Mouse (Mus musculus): ENCODE results near the gene Cmpk1.
"Not testable (repeated sequence)": the region's sequence is repeated elsewhere in the genome, so short reads cannot be mapped to it uniquely, and the experiment has no call there.

Cmpk1 gene
- long read RNA-seq, experiment 1, transcript Cmpk1-201 (6 exons, 3,170 nt), result major isoform, 78 of 85 reads
- long read RNA-seq, experiment 1, partial matches to known transcripts, result 4 of 85 reads
- long read RNA-seq, experiment 1, other reads (novel, unspliced or antisense), result 3 of 85 reads
- long read RNA-seq, experiment 2, transcript Cmpk1-201 (6 exons, 3,170 nt), result major isoform, 59 of 64 reads
- long read RNA-seq, experiment 2, partial matches to known transcripts, result 3 of 64 reads
- long read RNA-seq, experiment 2, other reads (novel, unspliced or antisense), result 2 of 64 reads

DNA sequence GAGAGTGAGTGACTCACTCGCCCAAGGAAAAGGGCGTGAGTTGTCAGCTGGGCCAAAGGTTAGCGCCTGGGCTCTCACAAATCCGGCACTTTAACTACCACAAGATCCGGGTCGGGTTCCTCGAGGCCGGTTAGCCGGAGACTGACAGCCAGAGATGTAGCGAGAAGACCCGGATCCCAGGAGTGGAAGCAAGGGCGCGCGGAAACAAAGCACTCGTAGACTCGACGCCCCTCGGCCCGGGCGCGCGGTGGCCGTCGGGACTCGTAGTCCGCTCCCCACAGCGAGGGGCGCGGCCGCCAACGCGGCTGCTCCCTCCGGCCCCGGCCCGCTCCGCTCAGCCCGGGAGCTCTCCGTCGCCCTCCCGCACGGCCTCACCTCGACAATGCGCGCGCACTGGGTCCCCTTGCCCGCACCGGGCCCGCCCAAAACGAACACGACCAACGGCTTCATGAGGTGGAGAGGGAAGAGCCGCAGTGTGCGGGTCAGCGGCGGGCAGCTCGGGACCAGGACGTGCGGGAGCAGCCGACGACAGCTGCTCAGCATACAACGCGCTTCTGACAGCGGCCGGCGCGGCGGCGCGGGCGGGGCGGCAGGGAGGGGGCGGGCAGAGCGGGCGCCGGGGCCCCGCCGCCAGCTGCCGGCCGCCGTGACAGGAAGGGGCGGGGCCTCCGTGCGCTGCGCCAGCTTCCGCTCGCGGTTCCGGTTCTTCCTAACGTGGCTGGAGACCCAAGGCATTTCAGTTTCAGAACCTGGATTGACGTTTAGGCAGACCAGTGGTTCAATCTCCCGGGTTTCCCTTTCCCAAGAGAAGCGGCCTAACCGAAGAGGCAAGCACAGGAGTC lies at the start of gene Cmpk1:
Cmpk1 (minus strand) TSS at position 651 of the 842 bp plus-strand sequence.
- intact Hi-C loops (cut with DNase I), result no loop called here

DNA sequence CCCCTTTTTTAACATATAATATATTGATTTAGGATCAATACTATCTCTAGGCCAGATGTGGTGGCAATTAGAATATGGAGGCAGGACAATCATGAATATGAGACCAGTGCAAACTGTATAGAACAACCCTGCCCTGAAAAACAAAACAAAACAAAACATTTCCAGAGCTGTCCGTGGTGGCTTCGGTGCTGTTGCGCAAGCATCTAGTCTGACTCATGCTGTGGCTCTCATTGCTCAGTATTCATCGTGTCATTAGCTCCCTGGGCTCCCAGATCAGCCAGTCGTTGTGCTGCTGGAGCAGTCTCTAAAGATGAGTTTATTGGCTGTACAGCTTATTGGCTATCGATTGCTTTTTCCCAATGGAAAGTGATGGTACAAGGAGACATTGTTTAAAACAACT lies 48.0 kb upstream of the Cmpk1 start:
- intact Hi-C loops (cut with DNase I), result loop anchor here (5.0 kb wide), 1 partner anchor 52 kb away; the partner anchor contains the start of gene Pdzk1ip1

DNA sequence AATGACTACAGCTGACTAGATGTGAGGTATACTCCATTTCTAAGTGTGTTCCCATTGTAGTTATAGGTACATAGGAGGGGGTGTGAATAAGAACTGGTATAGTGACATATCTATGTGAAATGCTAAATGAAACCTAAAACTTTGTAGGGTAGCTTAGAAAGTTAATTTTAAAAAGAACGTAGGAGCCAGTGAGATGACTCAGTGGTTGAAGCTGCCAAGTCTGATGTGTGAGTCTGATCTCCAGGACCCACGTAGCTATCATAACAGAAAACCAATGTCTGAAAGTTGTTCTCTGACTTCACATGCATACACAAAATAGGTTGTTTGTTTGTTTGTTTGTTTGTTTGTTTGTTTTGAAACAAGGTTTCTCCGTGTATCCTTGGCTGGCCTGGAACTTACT lies 33.0 kb upstream of the Cmpk1 start:
- intact Hi-C loops (cut with DNase I), result no loop called here

DNA sequence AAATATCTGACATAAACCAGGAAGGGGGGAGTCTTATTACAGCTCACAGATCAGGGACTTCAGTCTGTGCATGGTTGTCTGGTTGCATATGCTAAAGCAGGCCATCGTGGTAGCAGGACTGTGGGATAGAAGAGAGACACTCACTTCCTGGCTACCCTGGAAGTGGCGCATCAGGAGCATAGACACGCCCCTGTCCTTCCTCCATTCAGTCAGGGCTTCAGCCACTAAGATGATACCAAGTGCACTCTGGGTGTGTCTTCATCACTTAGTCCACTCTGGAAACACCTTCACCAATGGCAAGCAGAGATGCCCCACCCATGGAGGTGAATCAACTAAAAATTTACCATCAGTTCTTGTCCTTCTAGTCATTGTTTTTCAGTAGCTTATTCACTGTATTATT lies 27.2 kb upstream of the Cmpk1 start:
- intact Hi-C loops (cut with DNase I), result no loop called here

DNA sequence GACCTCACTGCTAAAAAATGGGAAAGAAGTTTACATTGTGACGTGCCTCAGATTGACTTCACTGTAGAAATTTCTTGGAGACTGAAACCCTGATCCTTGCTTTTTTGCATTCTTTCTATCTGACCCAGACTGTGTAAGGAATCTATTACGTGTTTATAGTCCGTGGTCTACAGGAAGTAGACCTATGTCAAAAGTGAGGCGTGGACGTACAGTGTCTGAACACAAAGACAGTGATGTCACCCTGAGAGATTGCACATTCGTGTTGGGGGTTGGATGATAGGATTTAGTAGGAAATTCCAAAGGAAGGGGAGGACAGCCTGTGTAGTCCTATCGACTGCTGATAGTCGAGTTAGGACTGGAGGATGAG lies 13.4 kb upstream of the Cmpk1 start:
- intact Hi-C loops (cut with DNase I), result no loop called here

DNA sequence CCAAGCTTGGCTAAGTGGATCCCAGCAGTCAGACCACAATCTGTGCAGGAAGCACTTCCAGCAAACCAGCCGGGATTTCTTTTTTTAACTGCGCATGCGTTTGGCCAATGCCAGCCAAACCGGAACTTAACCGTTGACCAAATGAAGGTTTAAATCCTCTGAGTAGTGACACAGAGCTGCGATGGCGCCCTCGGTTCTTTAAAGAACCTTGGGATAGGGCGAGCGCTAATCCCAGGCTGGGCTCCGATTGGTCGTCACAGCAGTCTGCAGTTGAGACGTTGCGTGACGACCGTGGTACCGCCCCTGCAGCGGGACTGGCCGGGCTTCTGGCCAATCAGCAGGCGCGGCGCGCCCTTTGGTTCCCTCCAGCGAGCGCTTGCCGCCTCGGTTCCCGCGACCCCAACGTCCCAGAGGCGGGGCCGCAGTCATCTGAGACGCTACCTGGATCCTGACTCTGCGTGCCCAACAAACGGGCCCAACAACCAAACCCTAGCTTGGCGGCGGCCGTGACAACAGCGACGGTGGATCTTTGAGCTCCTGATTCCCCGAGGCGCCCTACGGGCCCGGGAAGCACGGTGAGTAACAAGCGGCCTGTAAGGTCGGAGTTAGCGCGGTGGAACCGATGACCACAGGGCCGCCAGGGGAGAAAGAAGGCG lies 12.9 kb upstream of the Cmpk1 start, which contains the start of gene Stil:
Stil (plus strand) TSS at position 387 of the 656 bp plus-strand sequence.
- intact Hi-C loops (cut with DNase I), result no loop called here

DNA sequence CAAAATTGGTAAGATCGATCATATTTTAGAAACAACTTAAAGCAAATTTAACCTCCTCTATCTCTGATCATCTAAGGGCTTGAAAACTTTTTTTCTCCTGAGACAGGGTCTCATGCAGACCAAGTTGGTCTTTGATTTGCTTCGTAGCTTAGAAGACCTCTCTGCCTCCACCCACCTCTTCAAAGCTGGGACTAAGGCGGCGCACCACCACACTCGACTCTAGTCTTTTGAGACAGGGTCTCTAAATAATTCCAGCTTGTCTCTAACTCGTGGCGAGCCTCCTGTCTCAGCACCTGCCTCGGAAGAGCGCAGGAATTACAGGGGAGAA lies 12.4 kb upstream of the Cmpk1 start:
- intact Hi-C loops (cut with DNase I), result no loop called here

DNA sequence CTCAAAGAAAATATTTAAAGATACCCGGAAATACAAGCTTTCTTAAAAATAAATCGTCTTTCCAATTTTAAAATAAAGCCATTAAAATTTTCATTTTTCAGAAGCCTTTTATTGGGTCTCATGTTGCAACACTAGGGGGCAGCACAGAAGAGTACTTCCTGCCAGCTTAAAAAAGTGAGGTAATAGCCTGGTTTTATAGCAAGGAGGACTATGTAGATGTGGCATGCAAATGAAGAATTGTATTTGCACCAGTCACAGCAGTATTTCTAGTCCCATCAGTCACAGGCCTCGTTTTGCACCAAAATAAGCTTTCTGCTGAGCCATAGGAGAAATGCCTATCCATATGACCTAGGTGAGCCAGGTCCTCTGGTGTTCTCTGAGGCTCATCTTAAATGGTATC lies 10.0 kb upstream of the Cmpk1 start:
- intact Hi-C loops (cut with DNase I), result no loop called here

DNA sequence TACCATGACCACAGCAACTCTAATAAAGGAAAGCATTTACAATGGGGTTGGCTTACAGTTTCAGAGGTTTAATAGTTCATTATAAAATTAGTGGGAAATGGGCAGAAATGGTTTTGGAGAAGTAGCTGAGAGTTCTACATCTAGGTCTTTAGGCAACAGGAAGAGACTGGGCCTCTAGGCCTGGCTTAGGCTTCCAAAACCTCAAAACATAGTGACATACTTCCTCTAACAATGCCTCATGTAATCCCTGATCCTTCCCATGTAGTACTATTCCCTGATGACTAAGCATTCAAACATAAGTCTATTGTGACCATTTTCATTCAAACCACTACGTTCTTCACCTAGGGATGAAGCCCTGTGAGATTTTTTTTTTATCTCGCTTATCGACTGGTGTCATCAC lies 7.2 kb upstream of the Cmpk1 start:
- intact Hi-C loops (cut with DNase I), result no loop called here

DNA sequence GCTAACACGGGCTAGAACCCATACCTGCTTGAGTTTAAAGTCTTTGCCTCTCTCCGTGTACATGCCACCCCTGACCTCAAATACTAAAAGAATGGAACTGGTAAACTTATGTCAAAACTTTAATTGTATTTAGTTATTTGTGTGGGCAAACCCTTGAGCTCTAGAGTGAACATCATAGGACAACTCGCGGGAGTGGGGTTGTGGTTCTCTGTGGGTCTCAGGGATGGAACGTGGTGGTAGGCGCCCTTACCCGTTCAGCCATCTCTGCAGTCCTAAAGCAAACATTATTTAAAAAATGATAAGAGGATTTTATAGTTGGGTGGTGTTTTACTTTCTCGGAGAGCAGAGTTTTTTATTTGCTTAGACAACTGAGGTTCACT lies 840 bp downstream of the Cmpk1 start:
- intact Hi-C loops (cut with DNase I), result no loop called here

DNA sequence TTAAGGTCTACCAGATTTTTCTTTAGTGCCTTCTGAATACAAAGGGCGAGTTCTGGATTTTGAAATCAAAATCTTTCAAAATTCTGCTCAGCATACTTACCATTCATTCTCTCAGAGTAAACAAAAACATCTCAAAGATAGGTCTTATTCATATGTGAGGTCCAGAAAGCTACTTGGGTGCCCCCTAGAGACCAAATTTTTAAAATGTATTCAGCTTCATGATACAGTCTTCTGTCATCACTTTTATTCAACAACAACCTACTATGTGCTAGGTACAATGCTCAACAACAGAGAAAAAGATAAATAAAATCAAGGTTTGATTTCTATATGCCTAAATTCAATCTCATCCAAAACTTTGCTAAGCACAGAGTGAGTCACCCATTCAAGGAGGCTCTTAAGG lies 4.0 kb downstream of the Cmpk1 start:
- intact Hi-C loops (cut with DNase I), result no loop called here

DNA sequence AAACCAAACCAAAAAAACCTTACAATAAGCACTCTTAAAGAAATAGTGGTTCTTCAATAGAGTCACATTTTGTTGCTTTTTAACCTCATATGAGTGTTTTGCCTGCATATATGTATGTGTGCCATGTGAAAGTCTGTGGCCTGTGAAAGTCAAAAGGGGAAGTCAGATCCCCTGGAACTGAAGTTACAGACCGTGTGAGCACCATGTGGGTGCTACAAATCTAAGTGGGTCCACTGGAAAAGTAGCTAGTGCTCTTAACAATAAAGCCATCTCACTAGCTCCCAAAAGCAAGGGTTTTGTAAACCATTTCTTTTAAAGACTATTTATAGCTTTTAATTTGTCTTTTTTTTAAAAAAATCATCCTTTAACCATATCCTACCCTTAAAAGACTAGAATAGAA lies 4.4 kb downstream of the Cmpk1 start:
- intact Hi-C loops (cut with DNase I), result no loop called here

DNA sequence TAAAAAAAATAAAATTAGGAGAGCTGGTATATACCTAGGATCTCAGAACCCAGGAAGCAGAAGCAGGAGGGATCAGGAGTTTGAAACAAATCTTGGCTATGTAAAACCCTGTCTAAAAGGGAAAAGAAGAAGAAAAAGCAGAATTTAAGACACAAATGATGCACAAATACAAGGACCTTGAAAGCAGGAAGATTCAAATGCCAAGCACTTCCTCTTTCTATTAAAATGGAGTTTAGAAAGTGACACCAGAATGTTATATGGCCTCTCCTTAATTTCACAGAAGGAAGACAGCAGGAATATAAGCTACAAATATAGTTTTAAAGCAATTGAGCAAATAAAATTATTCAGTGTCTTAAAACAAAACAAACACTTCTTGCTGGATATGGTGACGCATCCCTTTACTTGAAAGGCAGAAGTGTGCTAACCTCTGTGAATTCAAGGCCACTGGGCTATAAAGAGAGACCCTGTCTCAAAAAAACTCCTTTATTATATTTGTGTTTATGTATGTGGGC lies 13.8 kb downstream of the Cmpk1 start:
- intact Hi-C loops (cut with DNase I), result no loop called here

DNA sequence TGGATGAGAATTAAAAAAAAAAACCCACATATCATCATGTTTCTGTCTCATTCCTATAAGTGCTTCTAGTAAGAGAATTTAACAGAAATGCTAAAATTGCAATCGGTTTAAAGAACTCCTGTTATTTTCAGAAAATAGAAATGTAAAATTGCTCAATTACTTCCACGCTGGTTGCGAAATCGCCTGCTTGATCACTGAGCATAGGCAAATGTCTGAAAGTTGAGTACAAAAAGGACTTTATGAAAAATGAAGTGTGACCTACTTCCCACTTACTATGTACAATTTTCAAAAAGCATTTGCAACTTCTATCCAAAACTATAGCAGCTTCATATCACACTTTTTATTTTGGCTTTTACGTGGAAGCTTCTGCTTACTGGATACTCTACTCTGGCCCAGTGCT lies 16.3 kb downstream of the Cmpk1 start:
- intact Hi-C loops (cut with DNase I), result no loop called here

DNA sequence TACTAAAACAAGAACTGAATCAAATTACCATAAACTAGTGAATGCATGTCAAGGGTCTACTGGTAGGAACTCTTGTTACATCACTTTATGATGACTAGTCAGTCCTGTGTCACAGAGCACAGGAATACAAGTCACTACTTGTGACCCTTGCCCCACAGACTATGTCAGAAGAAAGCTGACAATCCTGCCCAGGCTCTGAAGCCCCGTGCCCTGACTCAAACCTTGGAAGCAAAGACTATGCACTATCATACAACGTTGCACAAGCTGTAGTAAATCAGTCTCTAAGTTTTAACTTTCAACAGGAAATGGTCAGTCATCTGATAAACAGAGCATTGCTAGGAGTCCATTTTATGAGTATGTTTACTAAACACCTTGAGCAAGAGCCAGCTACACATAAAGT lies 26.2 kb downstream of the Cmpk1 start:
- intact Hi-C loops (cut with DNase I), result not testable (repeated sequence)

DNA sequence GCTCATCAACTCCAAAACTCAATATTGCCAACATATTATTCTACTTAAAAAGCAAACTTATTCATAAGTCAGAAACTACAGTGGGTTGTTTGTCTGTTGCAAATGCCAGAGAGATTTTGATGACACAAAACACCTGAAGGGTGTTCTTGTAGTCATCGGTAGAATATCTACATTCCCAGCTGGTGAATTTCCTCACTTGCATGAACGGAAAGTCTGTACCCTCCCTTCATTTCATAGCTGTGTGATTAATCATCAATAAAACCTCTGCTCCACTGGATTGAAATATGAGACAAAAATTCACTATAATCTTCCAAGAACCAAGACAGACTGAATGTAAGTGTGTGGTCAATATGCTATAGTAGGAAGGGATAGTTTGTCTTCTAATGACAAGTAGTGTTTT lies 27.5 kb downstream of the Cmpk1 start:
- intact Hi-C loops (cut with DNase I), result no loop called here

DNA sequence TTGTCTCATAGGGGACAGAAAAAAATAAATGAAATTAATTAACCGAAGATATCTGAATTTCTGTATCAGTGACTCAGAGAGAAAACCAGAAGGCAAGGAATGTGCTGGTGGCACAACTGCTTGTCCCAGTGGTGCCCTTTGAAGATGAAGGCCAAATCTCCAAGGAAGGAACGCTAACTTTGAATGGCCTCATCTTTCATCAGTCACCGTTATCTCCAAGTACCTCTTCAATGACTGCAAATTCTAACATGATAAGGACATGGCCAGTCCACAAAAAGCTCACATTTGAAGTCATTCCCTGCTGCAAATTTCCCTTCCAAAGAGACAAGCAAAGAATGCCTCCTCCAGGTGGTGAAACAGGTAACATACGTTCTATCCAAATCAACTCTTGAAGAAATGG lies 28.3 kb downstream of the Cmpk1 start:
- intact Hi-C loops (cut with DNase I), result no loop called here

DNA sequence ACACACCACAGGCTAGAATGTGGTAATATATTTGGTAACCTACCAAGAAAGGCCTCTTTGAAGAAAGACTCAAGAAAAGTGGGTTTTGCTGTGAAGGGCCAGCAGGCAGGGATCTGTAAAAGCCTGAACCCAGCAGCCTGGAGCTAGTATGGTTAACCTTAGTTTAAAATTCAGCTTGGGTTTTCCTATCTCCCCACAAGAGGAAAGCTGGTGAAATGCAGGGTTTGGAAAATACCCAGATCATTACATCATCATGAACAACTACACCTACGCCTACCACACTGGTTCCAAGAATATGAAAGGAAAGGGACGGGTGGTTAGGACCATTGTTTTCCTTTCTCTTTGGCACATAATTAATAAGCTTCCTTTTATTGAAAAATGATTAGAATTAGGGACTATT lies 28.8 kb downstream of the Cmpk1 start:
- intact Hi-C loops (cut with DNase I), result no loop called here

DNA sequence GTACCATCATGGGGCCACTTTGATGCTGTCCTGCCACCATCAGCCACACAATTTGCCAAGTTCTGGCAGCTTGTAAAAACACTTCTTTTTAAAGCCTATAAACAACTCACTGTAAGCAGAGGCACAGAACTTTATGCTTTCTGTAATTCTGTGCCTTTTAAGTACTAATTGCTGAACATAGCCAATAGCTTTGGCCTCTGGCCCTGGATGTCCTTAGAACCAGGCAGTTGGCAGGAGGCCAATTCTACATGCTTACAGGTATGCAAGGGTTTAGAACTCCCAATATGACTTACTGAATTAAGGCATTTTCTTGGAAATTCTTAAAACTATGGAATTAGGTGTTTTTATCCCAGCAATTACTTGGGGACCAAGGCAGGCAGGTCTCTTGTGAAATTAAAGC lies 29.6 kb downstream of the Cmpk1 start:
- intact Hi-C loops (cut with DNase I), result no loop called here

DNA sequence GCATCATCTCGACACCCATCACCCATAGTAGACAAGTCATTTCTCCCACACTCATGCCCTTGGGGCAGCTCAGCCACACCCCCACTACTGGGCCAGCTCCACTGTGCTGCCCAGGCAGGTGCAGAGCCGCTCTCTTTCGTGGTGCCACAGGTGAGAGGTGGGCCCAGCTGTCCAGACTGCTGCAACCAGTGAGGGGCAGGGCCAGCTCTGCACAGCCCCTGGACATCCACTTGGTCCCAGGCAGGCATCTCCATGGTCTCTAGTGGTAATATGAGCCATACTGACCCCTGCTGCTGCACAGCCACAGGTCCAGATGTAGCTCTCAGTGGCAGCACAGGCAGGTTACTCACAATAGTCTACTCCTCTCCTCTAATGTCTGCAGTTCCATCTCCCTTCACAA lies 33.9 kb downstream of the Cmpk1 start:
- intact Hi-C loops (cut with DNase I), result no loop called here

DNA sequence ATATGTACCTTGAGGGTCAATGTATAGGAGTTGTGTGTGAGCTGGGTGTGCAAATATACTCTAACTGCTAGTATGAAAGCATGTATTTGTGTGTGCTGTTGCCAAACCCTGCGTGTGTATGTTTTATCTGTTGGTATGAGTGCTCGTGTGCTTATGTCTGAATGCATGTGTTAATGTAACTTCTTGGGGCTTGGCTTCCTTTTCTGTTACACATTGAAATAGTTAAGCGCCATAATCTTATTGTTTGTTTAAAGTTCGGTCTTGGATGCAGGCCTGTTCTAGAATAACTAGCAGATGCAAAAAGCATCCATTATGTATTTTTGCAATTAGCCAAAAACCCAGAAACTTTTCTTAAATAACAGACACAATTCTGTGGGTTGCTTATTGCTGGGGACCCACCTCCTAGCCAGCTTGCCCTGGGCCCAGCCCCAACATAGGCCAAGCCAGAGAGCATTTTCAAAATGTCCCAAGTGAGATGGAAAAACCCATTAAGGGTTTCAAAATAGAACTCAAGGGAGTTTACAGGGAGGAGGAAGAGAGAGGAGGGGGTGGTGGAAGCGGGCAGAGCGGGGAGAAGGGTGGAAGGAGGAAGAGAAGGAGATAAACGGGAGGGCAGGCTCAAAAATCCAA lies 39.1 kb downstream of the Cmpk1 start:
- intact Hi-C loops (cut with DNase I), result loop anchor here (2.0 to 5.0 kb wide), 3 partner anchors 31 to 301 kb away; no protein-coding TSS in a partner anchor

DNA sequence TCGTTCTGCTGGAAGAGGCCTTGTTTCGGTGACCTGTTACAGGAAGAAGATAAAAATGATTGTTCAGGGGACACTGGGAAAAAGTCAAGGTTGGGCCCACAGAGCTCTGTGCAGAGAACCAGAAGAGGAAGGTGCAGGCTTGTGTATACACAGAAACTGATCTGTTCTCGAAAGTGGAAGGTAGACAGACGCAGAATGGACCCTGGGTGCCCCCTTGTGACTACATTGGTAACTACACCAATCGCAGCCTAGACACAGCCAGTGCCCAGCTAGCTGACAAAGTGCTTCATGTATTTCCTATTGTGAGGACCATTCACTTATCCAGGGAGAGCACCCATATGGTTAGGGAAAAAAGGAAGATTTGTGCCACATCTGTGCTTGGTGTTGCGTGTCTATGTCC lies 39.6 kb downstream of the Cmpk1 start:
- intact Hi-C loops (cut with DNase I), result loop anchor here (2.0 to 5.0 kb wide), 3 partner anchors 31 to 300 kb away; no protein-coding TSS in a partner anchor
